Mouse (Mus musculus) monocyte, adult 5-6 weeks (primary cell): Measurements from ENCODE around the gene Stradb. TPM values are rescaled to one million over a fixed set of nuclear protein-coding genes. Genes with fewer than 3 reads are reported as not detected.

Source experiments
- ATAC-seq: fragments of 153-309, 156-312 bp; replicated peaks from 2 replicates; pipeline ENCODE4 v1.8.0; 2017; ENCODE audit warnings: mild to moderate bottlenecking; ENCODE audit not compliant: low TSS enrichment, insufficient number of reproducible peaks, severe bottlenecking, poor library complexity, low FRiP score
- total RNA-seq: library from RNA; stranded (forward); fragments of 200-1000, 200-491, 200-594 nt; gene quantifications from 3 replicates; pipeline ENCODE4 v1.2.3, GENCODE M21; 2017

The Stradb gene
- total RNA-seq: 2.5 to 9.1 TPM (median 5.5 TPM) in 3 replicates

- peak; percentile 98 for ATAC-seq
These were observed at the start of gene Stradb, which contains the start of gene Trak2 for GRCm38 (mm10) chr1:58973366-58974221. TSS of gene Stradb (plus strand) at chr1:58973522. TSS of gene Trak2 (minus strand) at chr1:58973430.

DNA sequence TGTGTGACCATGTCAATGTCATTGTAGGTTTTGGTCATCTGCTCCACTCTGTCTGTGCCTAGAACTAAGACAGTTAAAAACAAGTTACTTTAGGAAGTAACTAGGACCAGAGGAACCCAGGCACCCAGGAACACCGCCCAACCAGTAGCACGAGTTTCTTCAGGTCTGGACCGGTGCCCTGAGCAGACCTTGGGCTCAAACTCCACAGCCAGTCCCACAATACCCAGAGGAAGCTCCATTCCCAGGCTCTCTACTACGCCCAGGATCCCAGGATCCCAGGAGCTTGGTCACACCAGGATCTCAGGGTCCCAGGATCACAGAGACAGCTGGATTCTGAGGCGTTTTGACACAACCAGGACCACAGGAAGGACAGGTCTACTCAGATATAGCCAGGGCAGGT lies 46.7 kb upstream of the Stradb start:
- no peak for ATAC-seq

- no peak for ATAC-seq
These were observed 36.3 kb upstream of the Stradb start for GRCm38 (mm10) chr1:58936746-58937605.

GRCm38 (mm10) chr1:58937606-58938099 lies 35.7 kb upstream of the Stradb start:
- ATAC-seq: no peak

- no peak for ATAC-seq
These were observed 27.8 kb upstream of the Stradb start for GRCm38 (mm10) chr1:58945523-58945922.

- ATAC-seq: no peak
These were observed 27.2 kb upstream of the Stradb start for GRCm38 (mm10) chr1:58945960-58946670.

DNA sequence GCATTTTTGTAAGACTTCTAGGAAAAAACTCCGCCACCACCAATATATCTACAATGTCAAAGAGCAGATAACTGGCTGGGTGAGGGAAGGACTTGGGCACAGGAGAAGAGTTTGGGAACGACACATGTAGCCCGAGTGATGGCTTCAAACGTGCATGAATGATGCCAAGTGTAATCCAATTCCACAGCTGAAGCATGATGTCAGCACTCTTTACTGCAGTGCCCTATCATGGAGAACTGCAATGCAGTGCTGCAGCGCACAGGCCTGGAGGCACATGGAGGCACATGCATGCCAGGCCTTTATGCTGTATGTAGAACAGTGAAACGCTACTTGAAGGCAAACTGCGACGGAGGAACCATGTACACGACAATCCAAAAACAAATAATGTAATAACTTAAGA lies 26.6 kb upstream of the Stradb start:
- ATAC-seq: no peak

- ATAC-seq: no peak
These were observed 23.7 kb upstream of the Stradb start for GRCm38 (mm10) chr1:58949561-58950106.

- ATAC-seq: no peak
These were observed 22.2 kb upstream of the Stradb start for GRCm38 (mm10) chr1:58950899-58951648.

GRCm38 (mm10) chr1:58951841-58952240 lies 21.5 kb upstream of the Stradb start:
- no peak for ATAC-seq

- ATAC-seq: no peak
These were observed 20.8 kb upstream of the Stradb start for GRCm38 (mm10) chr1:58952526-58952925.

- no peak for ATAC-seq
These were observed 20.3 kb upstream of the Stradb start for GRCm38 (mm10) chr1:58952997-58953396.

GRCm38 (mm10) chr1:58953686-58954434 lies 19.5 kb upstream of the Stradb start:
- peak; percentile 74 for ATAC-seq

GRCm38 (mm10) chr1:58954578-58955410 lies 18.5 kb upstream of the Stradb start:
- no peak for ATAC-seq

DNA sequence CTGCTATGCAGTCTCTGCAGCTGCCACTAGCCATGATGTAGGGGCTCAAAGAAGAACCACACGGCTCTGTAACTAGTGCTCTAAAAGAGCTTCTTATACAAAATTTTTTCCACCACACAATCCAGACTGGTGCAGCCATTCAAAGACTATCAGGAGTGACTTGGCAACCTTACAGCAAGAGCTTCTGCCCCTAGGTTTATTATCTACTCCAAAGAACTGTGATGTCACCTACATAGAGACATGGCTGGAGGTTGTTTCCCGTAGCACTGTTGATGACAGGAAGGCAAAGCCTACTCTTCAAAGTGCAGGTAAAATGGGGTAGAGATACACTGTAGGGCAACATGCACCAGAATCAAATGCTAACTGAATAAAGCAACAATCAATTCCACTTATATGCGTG lies 17.6 kb upstream of the Stradb start:
- ATAC-seq: no peak

DNA sequence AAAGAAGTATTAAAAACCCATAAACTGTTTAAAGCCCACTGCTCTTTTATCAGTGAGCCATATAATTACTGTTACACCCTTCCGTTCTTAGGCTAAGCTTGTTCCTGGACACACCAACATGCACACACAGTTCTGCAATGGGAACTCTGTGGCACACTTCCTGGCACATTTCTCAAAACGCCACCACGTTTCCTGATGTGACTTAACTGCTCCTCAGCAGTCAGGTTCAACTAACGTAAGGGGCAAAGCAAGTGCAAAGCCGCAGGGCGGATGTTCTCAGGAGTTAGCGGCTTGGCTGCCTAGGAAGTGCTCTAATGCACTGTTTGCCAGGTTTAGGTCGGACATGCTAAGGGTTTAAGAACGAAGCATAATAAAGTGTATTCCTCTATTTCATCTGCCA lies 17.1 kb upstream of the Stradb start:
- peak; percentile 38 for ATAC-seq
